Mouse (Mus musculus): Measurements from ENCODE around the gene Kcna2.

The Kcna2 gene

GRCm38 (mm10) chr3:107150469-107150868 lies 49.5 kb downstream of the Kcna2 start:
- DNase-seq (ENCODE audit: inconsistent age in 2 of 2, low spot score in 1 of 2): no peak

GRCm38 (mm10) chr3:107150872-107151540 lies 50.1 kb downstream of the Kcna2 start:
- DNase-seq (ENCODE audit: inconsistent age in 2 of 2, low spot score in 1 of 2): no peak

GRCm38 (mm10) chr3:107153772-107154655 lies 53.1 kb downstream of the Kcna2 start:
- DNase-seq (ENCODE audit: inconsistent age in 2 of 2, low spot score in 1 of 2): no peak

- DNase-seq (ENCODE audit: inconsistent age in 2 of 2, low spot score in 1 of 2): no peak
These were observed 57.9 kb downstream of the Kcna2 start for GRCm38 (mm10) chr3:107158856-107159255.

GRCm38 (mm10) chr3:107159418-107159817 lies 58.5 kb downstream of the Kcna2 start:
- DNase-seq (ENCODE audit: inconsistent age in 2 of 2, low spot score in 1 of 2): no peak

- DNase-seq (ENCODE audit: inconsistent age in 2 of 2, low spot score in 1 of 2): no peak
These were observed 58.9 kb downstream of the Kcna2 start for GRCm38 (mm10) chr3:107159859-107160324.

GRCm38 (mm10) chr3:107162741-107163140 lies 61.8 kb downstream of the Kcna2 start:
- DNase-seq (ENCODE audit: inconsistent age in 2 of 2, low spot score in 1 of 2): no peak
